Mouse (Mus musculus): ENCODE measurements around the gene Ankar. TPM values are rescaled to one million over a fixed set of nuclear protein-coding genes. Genes with fewer than 3 reads are reported as not detected.

The Ankar gene
- polyA plus RNA-seq, 1 experiment from 2014 or later = not detected

GRCm38 (mm10) chr1:72606186-72606673 lies 94.1 kb downstream of the Ankar start:
- H3K27me3 ChIP-seq = no peaks in the 10 kb centered on the region
- WGBS = 88% methylated on average over 12 of the region's 12 CpGs
- ATAC-seq (replicated peaks; ENCODE audit: insufficient number of reproducible peaks, insufficient read depth, low FRiP score, low read depth) = no peak
- H3K9me3 ChIP-seq (replicated peaks) = no peaks in the 10 kb centered on the region
- peaks cover 10% of the 10 kb centered on the region for H3K4me1 ChIP-seq (replicated peaks)
- peaks cover 27% of the 10 kb centered on the region; the same call in 1 of the 2 replicates for H3K36me3 ChIP-seq
- no peak overlapping the region for H3K4me3 ChIP-seq
- H3K27ac ChIP-seq = no peak overlapping the region
- H3K9ac ChIP-seq = no peak overlapping the region
- no peak overlapping the region for H3K4me2 ChIP-seq

GRCm38 (mm10) chr1:72602803-72603202 lies 97.6 kb downstream of the Ankar start:
- Histone ChIP-seq H3K27ac (no peak overlapping the region), H3K36me3 (peaks cover 10% of the 10 kb centered on the region; the same call in 1 of the 2 replicates), H3K4me1 (replicated peaks) (peaks cover 42% of the 10 kb centered on the region), H3K4me2 (no peak overlapping the region), H3K9ac (no peak overlapping the region), H3K9me3 (replicated peaks) (no peaks in the 10 kb centered on the region), H3K27me3 (no peaks in the 10 kb centered on the region), H3K4me3 (no peak overlapping the region)
- ATAC-seq (replicated peaks; ENCODE audit: insufficient number of reproducible peaks, insufficient read depth, low FRiP score, low read depth) = no peak
- 86% methylated on average over 5 of the region's 5 CpGs for WGBS

GRCm38 (mm10) chr1:72602186-72602585 lies 98.2 kb downstream of the Ankar start:
- ATAC-seq (replicated peaks; ENCODE audit: insufficient number of reproducible peaks, insufficient read depth, low FRiP score, low read depth) = no peak
- peaks cover 42% of the 10 kb centered on the region for H3K4me1 ChIP-seq (replicated peaks)
- WGBS = 47% methylated on average over 5 of the region's 5 CpGs
- no peak overlapping the region for H3K4me2 ChIP-seq
- no peaks in the 10 kb centered on the region for H3K27me3 ChIP-seq
- H3K4me3 ChIP-seq = no peak overlapping the region
- no peak overlapping the region; the same call in 1 of the 2 replicates for H3K9ac ChIP-seq
- peaks cover 14% of the 10 kb centered on the region; the same call in 1 of the 2 replicates for H3K36me3 ChIP-seq
- peak overlapping the region; percentile 80 for H3K27ac ChIP-seq
- H3K9me3 ChIP-seq (replicated peaks) = no peaks in the 10 kb centered on the region

- 75% methylated on average over 7 of the region's 7 CpGs for WGBS
- no peaks in the 10 kb centered on the region for H3K9me3 ChIP-seq (replicated peaks)
- peaks cover 18% of the 10 kb centered on the region; the same call in 1 of the 2 replicates for H3K36me3 ChIP-seq
- no peak overlapping the region for H3K4me3 ChIP-seq
- H3K4me1 ChIP-seq (replicated peaks) = peaks cover 42% of the 10 kb centered on the region
- H3K27ac ChIP-seq = peak overlapping the region; percentile 80
- no peak overlapping the region for H3K9ac ChIP-seq
- H3K27me3 ChIP-seq = no peaks in the 10 kb centered on the region
- H3K4me2 ChIP-seq = no peak overlapping the region
- ATAC-seq (replicated peaks; ENCODE audit: insufficient number of reproducible peaks, insufficient read depth, low FRiP score, low read depth) = no peak
These were observed 99.1 kb downstream of the Ankar start for GRCm38 (mm10) chr1:72601233-72601632.

- Histone ChIP-seq H3K4me3 (no peak overlapping the region), H3K36me3 (peaks cover 18% of the 10 kb centered on the region; the same call in 1 of the 2 replicates), H3K9me3 (replicated peaks) (no peaks in the 10 kb centered on the region), H3K9ac (no peak overlapping the region), H3K4me1 (replicated peaks) (peaks cover 42% of the 10 kb centered on the region), H3K27ac (peak overlapping the region; percentile 80), H3K27me3 (no peaks in the 10 kb centered on the region), H3K4me2 (no peak overlapping the region)
- 84% methylated on average over 5 of the region's 5 CpGs for WGBS
- ATAC-seq (replicated peaks; ENCODE audit: insufficient number of reproducible peaks, insufficient read depth, low FRiP score, low read depth) = no peak
These were observed 99.6 kb downstream of the Ankar start for GRCm38 (mm10) chr1:72600778-72601177.

- peaks cover 42% of the 10 kb centered on the region for H3K4me1 ChIP-seq (replicated peaks)
- H3K4me2 ChIP-seq = no peak overlapping the region; the same call in 1 of the 2 replicates
- peaks cover 28% of the 10 kb centered on the region; the same call in 1 of the 2 replicates for H3K36me3 ChIP-seq
- ATAC-seq (replicated peaks; ENCODE audit: insufficient number of reproducible peaks, insufficient read depth, low FRiP score, low read depth) = peak; percentile 72
- H3K9me3 ChIP-seq (replicated peaks) = no peaks in the 10 kb centered on the region
- H3K9ac ChIP-seq = no peak overlapping the region
- no peaks in the 10 kb centered on the region for H3K27me3 ChIP-seq
- whole genome bisulfite sequencing = 31% methylated on average over 21 of the region's 21 CpGs
- H3K27ac ChIP-seq = peak overlapping the region; percentile 86
- no peak overlapping the region for H3K4me3 ChIP-seq
These were observed 101.0 kb downstream of the Ankar start for GRCm38 (mm10) chr1:72599146-72600101.

GRCm38 (mm10) chr1:72596231-72596630 lies 104.1 kb downstream of the Ankar start:
- WGBS = 78% methylated on average over 5 of the region's 5 CpGs
- Histone ChIP-seq H3K27me3 (no peaks in the 10 kb centered on the region), H3K36me3 (peaks cover 40% of the 10 kb centered on the region), H3K27ac (no peak overlapping the region), H3K9me3 (replicated peaks) (no peaks in the 10 kb centered on the region), H3K4me1 (replicated peaks) (peaks cover 48% of the 10 kb centered on the region), H3K4me2 (no peak overlapping the region), H3K9ac (no peak overlapping the region), H3K4me3 (no peak overlapping the region)
- no peak for ATAC-seq (replicated peaks; ENCODE audit: insufficient number of reproducible peaks, insufficient read depth, low FRiP score, low read depth)

- no peak overlapping the region for H3K4me3 ChIP-seq
- ATAC-seq (replicated peaks; ENCODE audit: insufficient number of reproducible peaks, insufficient read depth, low FRiP score, low read depth) = no peak
- no peaks in the 10 kb centered on the region for H3K9me3 ChIP-seq (replicated peaks)
- peaks cover 42% of the 10 kb centered on the region for H3K4me1 ChIP-seq (replicated peaks)
- H3K9ac ChIP-seq = no peak overlapping the region
- H3K36me3 ChIP-seq = peaks cover 45% of the 10 kb centered on the region
- no peaks in the 10 kb centered on the region for H3K27me3 ChIP-seq
- WGBS = 95% methylated on average over 12 of the region's 12 CpGs
- H3K27ac ChIP-seq = no peak overlapping the region
- H3K4me2 ChIP-seq = no peak overlapping the region
These were observed 104.7 kb downstream of the Ankar start for GRCm38 (mm10) chr1:72595686-72596085.

- H3K9ac ChIP-seq = no peak overlapping the region
- H3K27me3 ChIP-seq = no peaks in the 10 kb centered on the region
- WGBS = 47% methylated on average over 20 of the region's 20 CpGs
- H3K27ac ChIP-seq = peak overlapping the region; percentile 78
- H3K36me3 ChIP-seq = peaks cover 55% of the 10 kb centered on the region
- no peaks in the 10 kb centered on the region for H3K9me3 ChIP-seq (replicated peaks)
- no peak overlapping the region for H3K4me2 ChIP-seq
- no peak overlapping the region for H3K4me3 ChIP-seq
- peaks cover 21% of the 10 kb centered on the region for H3K4me1 ChIP-seq (replicated peaks)
- peak; percentile 59; the same call in 1 of the 2 replicates for ATAC-seq (replicated peaks; ENCODE audit: insufficient number of reproducible peaks, insufficient read depth, low FRiP score, low read depth)
These were observed 106.9 kb downstream of the Ankar start for GRCm38 (mm10) chr1:72593340-72593951.
